Mouse (Mus musculus) mature B cell (primary cell): Measurements from ENCODE around the gene Elmo1.

ENCODE experiments used
- in situ Hi-C: fragments of 300-500 bp; cut with MboI; formaldehyde crosslinking; loops from 2 replicates; pipeline ENCODE4 v1.14.3; 2019

Gene Elmo1

GRCm38 (mm10) chr13:20318615-20319219 is 228.3 kb downstream of the Elmo1 start:
- in situ Hi-C loops: loop anchor here (25.0 kb wide), 3 partner anchors 619 to 1419 kb away; partner anchors contain the start of gene Hist1h4j

- in situ Hi-C loops: loop anchor here (25.0 kb wide), 3 partner anchors 617 to 1417 kb away; partner anchors contain the start of gene Hist1h4j
Measured at GRCm38 (mm10) chr13:20320232-20320631, 229.8 kb downstream of the Elmo1 start.

GRCm38 (mm10) chr13:20323478-20323877 is 233.1 kb downstream of the Elmo1 start:
- in situ Hi-C loops: loop anchor here (25.0 kb wide), 3 partner anchors 614 to 1414 kb away; partner anchors contain the start of gene Hist1h4j

GRCm38 (mm10) chr13:20327064-20327463 is 236.7 kb downstream of the Elmo1 start:
- in situ Hi-C loops: no loop called here

- in situ Hi-C loops: no loop called here
Measured at GRCm38 (mm10) chr13:20327975-20328374, 237.6 kb downstream of the Elmo1 start.

- in situ Hi-C loops: no loop called here
Measured at GRCm38 (mm10) chr13:20328672-20329071, 238.3 kb downstream of the Elmo1 start.

GRCm38 (mm10) chr13:20330954-20331353 is 240.6 kb downstream of the Elmo1 start:
- in situ Hi-C loops: no loop called here

GRCm38 (mm10) chr13:20335051-20335888 is 244.9 kb downstream of the Elmo1 start:
- in situ Hi-C loops: no loop called here

GRCm38 (mm10) chr13:20335889-20336497 is 245.6 kb downstream of the Elmo1 start:
- in situ Hi-C loops: no loop called here

GRCm38 (mm10) chr13:20342881-20343280 is 252.5 kb downstream of the Elmo1 start:
- in situ Hi-C loops: no loop called here

- in situ Hi-C loops: no loop called here
Measured at GRCm38 (mm10) chr13:20349754-20350153, 259.4 kb downstream of the Elmo1 start.

- in situ Hi-C loops: no loop called here
Measured at GRCm38 (mm10) chr13:20352631-20353030, 262.2 kb downstream of the Elmo1 start.

GRCm38 (mm10) chr13:20353862-20354603 is 263.6 kb downstream of the Elmo1 start:
- in situ Hi-C loops: no loop called here

GRCm38 (mm10) chr13:20354604-20354999 is 264.2 kb downstream of the Elmo1 start:
- in situ Hi-C loops: no loop called here

GRCm38 (mm10) chr13:20362541-20362940 is 272.1 kb downstream of the Elmo1 start:
- in situ Hi-C loops: no loop called here

- in situ Hi-C loops: no loop called here
Measured at GRCm38 (mm10) chr13:20365828-20366593, 275.6 kb downstream of the Elmo1 start.

GRCm38 (mm10) chr13:20370036-20370802 is 279.8 kb downstream of the Elmo1 start:
- in situ Hi-C loops: no loop called here

GRCm38 (mm10) chr13:20371501-20371900 is 281.1 kb downstream of the Elmo1 start:
- in situ Hi-C loops: no loop called here

- in situ Hi-C loops: no loop called here
Measured at GRCm38 (mm10) chr13:20372335-20372734, 281.9 kb downstream of the Elmo1 start.

- in situ Hi-C loops: no loop called here
Measured at GRCm38 (mm10) chr13:20378869-20379268, 288.5 kb downstream of the Elmo1 start.
